Mouse (Mus musculus) myocyte (in vitro differentiated cells): ENCODE data around the gene Neurod1. TPM values are rescaled to one million over a fixed set of nuclear protein-coding genes. Genes with fewer than 3 reads are reported as not detected.

Experiments used
- H3K27me3 ChIP-seq: one replicate; pipeline ENCODE4 v1.6.1; 2011; ENCODE audit not compliant: control insufficient read depth, insufficient read depth, insufficient read length
- H3K36me3 ChIP-seq: one replicate; pipeline ENCODE4 v1.6.1; 2011; ENCODE audit not compliant: control insufficient read depth, insufficient read depth
- H3K4me2 ChIP-seq: one replicate; pipeline ENCODE4 v1.6.1; 2011; ENCODE audit warnings: low read depth, control low read depth
- H3K4me3 ChIP-seq: one replicate; pipeline ENCODE4 v1.5.1; 2011; ENCODE audit warnings: mild to moderate bottlenecking, control low read depth, moderate library complexity
- H3K79me2 ChIP-seq: one replicate; pipeline ENCODE4 v1.6.1; 2011; ENCODE audit not compliant: control insufficient read depth, insufficient read depth
- H3ac ChIP-seq: one replicate; pipeline ENCODE4 v1.6.1; 2011; ENCODE audit not compliant: control insufficient read depth, insufficient read length
- CEBPB ChIP-seq: IDR thresholded peaks from 2 replicates; pipeline ENCODE4 v1.6.1; 2011; ENCODE audit warnings: mild to moderate bottlenecking, moderate library complexity; ENCODE audit not compliant: poor library complexity, insufficient read depth, severe bottlenecking
- E2F4 ChIP-seq: IDR thresholded peaks from one replicate; pipeline ENCODE4 v1.6.1; 2011; ENCODE audit warnings: mild to moderate bottlenecking, control low read depth, moderate library complexity; ENCODE audit not compliant: insufficient read depth
- MAX ChIP-seq: IDR thresholded peaks from one replicate; pipeline ENCODE4 v1.6.1; 2011; ENCODE audit warnings: low read depth, mild to moderate bottlenecking, control low read depth
- MYOD1 ChIP-seq, 3 experiments: IDR thresholded peaks; one replicate each; pipeline ENCODE4 v1.6.1; 2011; ENCODE audit warnings: control low read depth in 2 of 3, low read depth in 2 of 3, mild to moderate bottlenecking in 2 of 3, moderate library complexity in 1 of 3; ENCODE audit not compliant: insufficient read length in 2 of 3, control insufficient read depth in 1 of 3
- MYOG ChIP-seq, 3 experiments: IDR thresholded peaks; one replicate each; pipeline ENCODE4 v1.6.1; 2011; ENCODE audit warnings: control low read depth in 2 of 3, low read depth in 2 of 3, mild to moderate bottlenecking in 2 of 3; ENCODE audit not compliant: insufficient read length in 2 of 3, control insufficient read depth in 1 of 3, insufficient read depth in 1 of 3
- POLR2A ChIP-seq: IDR thresholded peaks from one replicate; pipeline ENCODE4 v1.6.1; 2011; ENCODE audit warnings: low read depth, mild to moderate bottlenecking, control low read depth, moderate library complexity; ENCODE audit not compliant: insufficient read length
- POLR2AphosphoS2 ChIP-seq: IDR thresholded peaks from one replicate; pipeline ENCODE4 v1.6.1; 2011; ENCODE audit warnings: low read depth, control low read depth; ENCODE audit not compliant: insufficient read length
- REST ChIP-seq: IDR thresholded peaks from one replicate; pipeline ENCODE4 v1.6.1; 2011; ENCODE audit warnings: mild to moderate bottlenecking, control low read depth, moderate library complexity; ENCODE audit not compliant: insufficient read depth, insufficient read length
- SRF ChIP-seq: IDR thresholded peaks from one replicate; pipeline ENCODE4 v1.6.1; 2011; ENCODE audit warnings: low read depth; ENCODE audit not compliant: control insufficient read depth, insufficient read length
- TCF12 ChIP-seq: IDR thresholded peaks from one replicate; pipeline ENCODE4 v1.6.1; 2011; ENCODE audit warnings: mild to moderate bottlenecking, control low read depth; ENCODE audit not compliant: poor library complexity, insufficient read depth, severe bottlenecking
- TCF3 ChIP-seq: IDR thresholded peaks from one replicate; pipeline ENCODE4 v1.6.1; 2011; ENCODE audit warnings: low read depth, control low read depth; ENCODE audit not compliant: insufficient read length
- USF1 ChIP-seq: IDR thresholded peaks from one replicate; pipeline ENCODE4 v1.6.1; 2011; ENCODE audit warnings: low read depth, mild to moderate bottlenecking, control low read depth, moderate library complexity
- polyA plus RNA-seq: library from polyadenylated mRNA; unstranded; fragments of >200 nt; fragmentation: generic; extraction: Trizol; gene quantifications from one replicate; pipeline ENCODE4 v1.2.1, GENCODE M21; 2012; ENCODE audit warnings: missing spikeins

The Neurod1 gene
- not detected for polyA plus RNA-seq

GRCm38 (mm10) chr2:79456575-79457349 is at the start of gene Neurod1, which contains the start of gene Cerkl:
TSS of gene Neurod1 (minus strand) at chr2:79456751.
TSS of gene Cerkl (minus strand) at chr2:79456785.
- Histone ChIP-seq H3ac (no peak within 1 kb of the TSS), H3K36me3 (no peaks in the 10 kb centered on the region), H3K79me2 (no peaks in the 10 kb centered on the region), H3K27me3 (peaks cover 54% of the 10 kb centered on the region), H3K4me2 (no peak within 1 kb of the TSS), H3K4me3 (no peak within 1 kb of the TSS)
- TF ChIP-seq POLR2AphosphoS2 (no peak), REST (no peak), USF1 (no peak), E2F4 (no peak), SRF (no peak), MYOG (IDR thresholded peaks at IDR 0.05; ENCODE audit: control insufficient read depth in 1 of 3, insufficient read depth in 1 of 3, insufficient read length in 2 of 3, low read depth in 2 of 3) (no peak), POLR2A (no peak), MAX (no peak), TCF3 (no peak), TCF12 (no peak), MYOD1 (IDR thresholded peaks at IDR 0.05; ENCODE audit: control insufficient read depth in 1 of 3, insufficient read length in 2 of 3, low read depth in 2 of 3) (no peak), CEBPB (no peak)

GRCm38 (mm10) chr2:79498990-79499755 is 42.6 kb upstream of the Neurod1 start:
- Histone ChIP-seq H3K79me2 (no peaks in the 10 kb centered on the region), H3K4me2 (no peak overlapping the region), H3K27me3 (no peaks in the 10 kb centered on the region), H3K4me3 (no peak overlapping the region), H3ac (no peak overlapping the region), H3K36me3 (no peaks in the 10 kb centered on the region)
- TF ChIP-seq POLR2A = no peak
- no peak for TF ChIP-seq MYOG (IDR thresholded peaks at IDR 0.05; ENCODE audit: control insufficient read depth in 1 of 3, insufficient read depth in 1 of 3, insufficient read length in 2 of 3, low read depth in 2 of 3)
- no peak for TF ChIP-seq SRF
- TF ChIP-seq REST = no peak

GRCm38 (mm10) chr2:79485127-79485526 is 28.6 kb upstream of the Neurod1 start:
- H3K79me2 ChIP-seq = no peaks in the 10 kb centered on the region
- TF ChIP-seq MYOG (IDR thresholded peaks at IDR 0.05; ENCODE audit: control insufficient read depth in 1 of 3, insufficient read depth in 1 of 3, insufficient read length in 2 of 3, low read depth in 2 of 3) (no peak), TCF12 (no peak), CEBPB (no peak), POLR2A (no peak), REST (no peak), SRF (no peak), TCF3 (no peak), POLR2AphosphoS2 (no peak), E2F4 (no peak), MAX (no peak), USF1 (no peak), MYOD1 (IDR thresholded peaks at IDR 0.05; ENCODE audit: control insufficient read depth in 1 of 3, insufficient read length in 2 of 3, low read depth in 2 of 3) (no peak)
- H3ac ChIP-seq = no peak overlapping the region
- no peaks in the 10 kb centered on the region for H3K27me3 ChIP-seq
- no peak overlapping the region for H3K4me3 ChIP-seq
- H3K4me2 ChIP-seq = no peak overlapping the region
- H3K36me3 ChIP-seq = no peaks in the 10 kb centered on the region

DNA sequence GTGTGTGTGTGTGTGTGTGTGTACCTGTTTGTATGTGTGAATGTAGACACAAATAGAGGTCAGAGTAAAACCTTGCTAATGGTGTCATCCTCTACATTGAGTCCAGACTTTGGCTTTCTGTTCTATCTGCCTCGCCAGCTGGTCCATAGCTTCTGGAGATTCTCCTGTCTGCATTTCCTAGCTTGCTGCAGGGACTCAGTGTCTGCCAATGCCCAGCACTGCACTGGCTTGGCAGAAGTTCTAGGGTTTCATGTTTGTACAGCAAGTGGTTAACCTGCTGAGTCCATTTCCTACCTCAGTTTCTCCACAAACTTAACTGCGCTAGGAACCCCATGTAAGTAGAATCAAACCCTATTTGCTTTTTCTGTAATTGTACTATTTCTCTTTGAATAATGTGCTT is 26.0 kb upstream of the Neurod1 start:
- Histone ChIP-seq H3ac (no peak overlapping the region), H3K27me3 (no peaks in the 10 kb centered on the region), H3K79me2 (no peaks in the 10 kb centered on the region), H3K4me3 (no peak overlapping the region), H3K4me2 (no peak overlapping the region), H3K36me3 (no peaks in the 10 kb centered on the region)
- TF ChIP-seq E2F4 (no peak), CEBPB (no peak), SRF (no peak), MYOG (IDR thresholded peaks at IDR 0.05; ENCODE audit: control insufficient read depth in 1 of 3, insufficient read depth in 1 of 3, insufficient read length in 2 of 3, low read depth in 2 of 3) (no peak), TCF3 (no peak), TCF12 (no peak), USF1 (no peak), REST (no peak), MAX (no peak), POLR2A (no peak), MYOD1 (IDR thresholded peaks at IDR 0.05; ENCODE audit: control insufficient read depth in 1 of 3, insufficient read length in 2 of 3, low read depth in 2 of 3) (no peak), POLR2AphosphoS2 (no peak)
